Mouse (Mus musculus): ENCODE results near the gene Gm6408.
"Not testable (repeated sequence)": the region's sequence is repeated elsewhere in the genome, so short reads cannot be mapped to it uniquely, and the experiment has no call there.

DNA sequence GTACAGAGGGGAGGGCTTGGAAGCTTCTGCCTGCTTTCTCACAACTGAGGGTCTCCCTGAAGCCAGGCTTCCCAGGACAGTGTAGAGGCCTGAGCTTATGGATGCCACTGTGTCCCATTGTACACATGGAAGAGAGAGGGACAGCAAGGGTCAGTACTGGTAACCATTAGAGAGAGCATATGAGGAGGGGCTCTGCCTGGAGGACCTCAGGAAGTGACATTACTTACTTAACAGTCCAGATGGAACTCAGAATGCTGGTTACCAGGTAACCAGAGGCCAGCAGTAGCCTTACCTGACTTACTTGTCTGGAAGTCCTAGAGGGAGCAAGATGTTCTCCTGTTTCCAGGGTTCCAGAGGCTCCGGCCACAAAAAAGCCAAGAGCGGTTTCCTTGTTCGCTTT, 43.7 kb downstream of the Gm6408 start, which contains the start of gene Gm3404:
- not testable (repeated sequence) for TF ChIP-seq POLR2A (IDR thresholded peaks at IDR 0.05; ENCODE audit: extremely low read depth, insufficient read depth, low read length); CTCF (IDR thresholded peaks at IDR 0.05; ENCODE audit: low read depth, low read length)

All from liver, adult 2 months (tissue).